Mouse (Mus musculus): ENCODE data around the gene Comt.

Gene Comt

DNA sequence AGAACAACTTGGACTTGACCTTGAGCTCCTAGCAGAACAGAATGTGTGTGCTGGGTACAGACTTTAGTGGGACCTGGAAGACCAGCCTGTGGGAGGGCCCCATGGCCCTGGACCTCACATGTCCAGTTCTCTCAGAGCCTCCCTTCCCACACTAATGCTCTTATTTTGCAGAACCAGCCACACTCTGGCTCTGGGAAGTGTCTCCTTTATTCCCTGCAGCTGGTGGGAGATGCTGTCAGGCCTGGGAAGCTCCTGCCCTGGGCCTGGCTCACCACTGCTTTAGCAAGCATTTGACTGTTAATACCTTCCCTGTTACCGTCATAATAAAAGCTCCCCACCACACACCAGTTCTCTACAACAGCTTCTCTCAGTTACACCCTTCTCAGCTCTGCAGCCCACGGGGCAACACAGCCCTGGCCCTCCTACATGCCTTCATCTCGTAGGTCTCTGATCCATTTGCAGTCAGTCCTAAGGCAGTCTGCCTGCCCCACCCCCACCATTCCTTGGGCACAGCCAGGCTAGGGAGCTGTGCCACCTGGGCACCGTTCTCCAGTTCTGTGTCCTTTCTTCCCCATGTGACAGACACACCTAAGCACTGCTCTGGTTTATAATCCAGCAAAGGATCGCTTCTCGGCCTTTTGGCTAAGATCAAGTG, 66.4 kb downstream of the Comt start:
- no peak for DNase-seq (ENCODE audit: low read depth, low spot score)

DNA sequence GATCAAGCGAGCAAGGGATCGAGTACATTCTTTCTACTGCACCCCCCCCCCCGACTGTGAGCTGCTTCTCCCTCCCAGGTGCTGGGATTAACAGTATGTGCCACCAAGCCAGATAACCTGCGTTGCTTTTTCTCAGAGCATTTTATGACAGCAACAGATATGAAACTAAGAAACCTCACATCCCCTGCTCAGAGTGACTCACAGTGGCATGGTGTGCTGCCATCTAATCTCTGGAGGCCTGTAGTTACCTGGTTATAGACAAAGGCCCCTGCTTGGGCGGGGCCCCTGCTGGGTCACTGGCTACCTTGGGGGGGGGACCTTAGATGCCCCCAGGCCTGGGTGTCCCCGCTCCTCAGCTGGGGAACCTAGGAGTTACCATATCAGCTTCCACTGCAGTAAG, 68.7 kb downstream of the Comt start:
- DNase-seq (ENCODE audit: low read depth, low spot score) = no peak

DNA sequence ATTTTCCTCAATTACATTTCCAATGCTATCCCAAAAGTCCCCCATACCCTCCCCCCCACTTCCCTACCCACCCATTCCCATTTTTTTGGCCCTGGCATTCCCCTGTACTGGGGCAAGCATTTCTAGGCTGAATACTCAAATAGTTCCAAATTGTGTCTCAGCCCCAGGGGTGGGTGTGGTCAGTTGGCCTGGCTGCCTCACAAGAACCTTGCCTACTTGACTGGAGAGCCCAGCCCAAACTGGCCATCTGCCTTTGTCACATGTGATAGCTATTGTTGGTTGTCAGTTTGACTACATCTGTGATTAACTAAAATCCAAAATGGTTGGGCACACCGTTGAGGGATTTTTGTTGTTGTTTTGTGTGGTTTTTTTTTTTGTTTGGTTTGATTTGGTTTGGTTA, 69.7 kb downstream of the Comt start:
- no peak for DNase-seq (ENCODE audit: low read depth, low spot score)

All from embryo, embryonic 11.5 days (tissue).